21 mouse cellular contexts compared by ENCODE assay signal in genomic region chr1:163423467-163424014, GRCm38 (mm10). TPM values are rescaled to one million over a fixed set of nuclear protein-coding genes. Genes with fewer than 3 reads are reported as not detected.
A peak's percentile ranks its signal among the peaks of the same experiment; 100 is the strongest.
DNase-seq lines count a peak whose midpoint lies in the region; ATAC-seq and TF ChIP-seq lines count a peak whose summit lies in the region.
"Had no signal": no experiment of that assay in that cellular context is flagged by ENCODE, and none has a peak within 500 bp of the region (broad histone marks: within the 10 kb centered on the region; RNA-seq: fewer than 3 reads in every experiment).

No protein-coding gene starts in this region.

- TF ChIP-seq CTCF in hindbrain, postnatal 0 days (IDR thresholded peaks at IDR 0.05; ENCODE audit: low read depth), result no peak

- no peak overlapping the region for H3K27ac ChIP-seq in hindbrain, embryonic 11.5 days (ENCODE audit: low read depth, low read length)
- no peak overlapping the region for H3K27ac ChIP-seq in hindbrain, postnatal 0 days
- H3K27ac ChIP-seq in embryonic facial prominence, embryonic 11.5 days (replicated peaks; ENCODE audit: low read depth, low read length), result peak overlapping the region; percentile 38
- peak overlapping the region; percentile 65 for H3K27ac ChIP-seq in limb, embryonic 15.5 days
- H3K27ac ChIP-seq: hindbrain, embryonic 12.5 days; midbrain, embryonic 13.5 days; stomach, postnatal 0 days had no signal

- H3K9ac ChIP-seq in hindbrain, embryonic 11.5 days (ENCODE audit: low read depth, low read length), result no peak overlapping the region
- H3K9ac ChIP-seq in hindbrain, postnatal 0 days (replicated peaks; ENCODE audit: low read length), result no peak overlapping the region
- H3K9ac ChIP-seq in embryonic facial prominence, embryonic 11.5 days (replicated peaks; ENCODE audit: low read length), result no peak overlapping the region
- H3K9ac ChIP-seq in limb, embryonic 15.5 days, result no peak overlapping the region
- H3K9ac ChIP-seq: hindbrain, embryonic 12.5 days; liver, postnatal 0 days; midbrain, embryonic 13.5 days had no signal

- DNase-seq in hindbrain, embryonic 11.5 days (ENCODE audit: low spot score), result peak; percentile 11
- DNase-seq in hindbrain, postnatal 0 days (ENCODE audit: low spot score), result no peak
- peak; percentile 80 for DNase-seq in embryonic facial prominence, embryonic 11.5 days (ENCODE audit: low spot score)
- DNase-seq in forelimb bud, embryonic 11.5 days (ENCODE audit: low read depth, low spot score), result peak; percentile 56
- no peak for DNase-seq in adrenal gland, adult 8-10 months
- no peak for DNase-seq in cerebellum, adult 18-20 months
- DNase-seq: adrenal gland, postnatal 25 days; cerebellum, adult 9-10 months; gastrocnemius, postnatal 14 days; kidney, adult 18-20 months; kidney, postnatal 4 days; liver, postnatal 0 days; lung, postnatal 14 days had no signal

- H3K4me1 ChIP-seq in hindbrain, embryonic 11.5 days (replicated peaks; ENCODE audit: control insufficient read depth, insufficient read depth, low read length), result no peaks in the 10 kb centered on the region
- no peaks in the 10 kb centered on the region for H3K4me1 ChIP-seq in hindbrain, postnatal 0 days (ENCODE audit: insufficient read depth, low read length)
- H3K4me1 ChIP-seq in embryonic facial prominence, embryonic 11.5 days (ENCODE audit: control insufficient read depth, insufficient read depth, low read length), result no peaks in the 10 kb centered on the region
- H3K4me1 ChIP-seq in limb, embryonic 15.5 days, result peaks cover 19% of the 10 kb centered on the region
- H3K4me1 ChIP-seq: midbrain, embryonic 13.5 days had no signal

- H3K36me3 ChIP-seq in hindbrain, embryonic 11.5 days (ENCODE audit: control insufficient read depth, insufficient read depth, low read length), result no peaks in the 10 kb centered on the region
- H3K36me3 ChIP-seq in hindbrain, postnatal 0 days (ENCODE audit: insufficient read depth, low read length), result no peaks in the 10 kb centered on the region
- no peaks in the 10 kb centered on the region for H3K36me3 ChIP-seq in embryonic facial prominence, embryonic 11.5 days (replicated peaks; ENCODE audit: control insufficient read depth, insufficient read depth, low read depth, low read length)
- no peaks in the 10 kb centered on the region for H3K36me3 ChIP-seq in limb, embryonic 15.5 days
- H3K36me3 ChIP-seq: hindbrain, embryonic 12.5 days; midbrain, embryonic 13.5 days had no signal

- H3K9me3 ChIP-seq in hindbrain, embryonic 11.5 days (ENCODE audit: control insufficient read depth, low read length), result no peaks in the 10 kb centered on the region
- H3K9me3 ChIP-seq in hindbrain, postnatal 0 days (ENCODE audit: low read length), result no peaks in the 10 kb centered on the region
- no peaks in the 10 kb centered on the region for H3K9me3 ChIP-seq in embryonic facial prominence, embryonic 11.5 days (replicated peaks; ENCODE audit: control insufficient read depth, low read length)
- H3K9me3 ChIP-seq in limb, embryonic 15.5 days, result no peaks in the 10 kb centered on the region
- H3K9me3 ChIP-seq: hindbrain, embryonic 12.5 days; midbrain, embryonic 13.5 days had no signal

- WGBS in hindbrain, embryonic 11.5 days, result 60% methylated on average over 8 of the region's 8 CpGs
- WGBS in hindbrain, postnatal 0 days, result 63% methylated on average over 8 of the region's 8 CpGs
- 15% methylated on average over 8 of the region's 8 CpGs for WGBS in embryonic facial prominence, embryonic 11.5 days
- 22% methylated on average over 8 of the region's 8 CpGs for WGBS in limb, embryonic 15.5 days

- no peak overlapping the region for H3K4me2 ChIP-seq in hindbrain, embryonic 11.5 days (replicated peaks; ENCODE audit: low read depth, low read length)
- H3K4me2 ChIP-seq in hindbrain, postnatal 0 days (ENCODE audit: low read depth, low read length), result no peak overlapping the region
- H3K4me2 ChIP-seq in embryonic facial prominence, embryonic 11.5 days (ENCODE audit: low read depth, low read length), result no peak overlapping the region
- H3K4me2 ChIP-seq in limb, embryonic 15.5 days, result no peak overlapping the region
- H3K4me2 ChIP-seq: hindbrain, embryonic 12.5 days; liver, embryonic 11.5 days; midbrain, embryonic 13.5 days had no signal

- no peak overlapping the region for H3K4me3 ChIP-seq in hindbrain, embryonic 11.5 days (ENCODE audit: low read depth, low read length)
- H3K4me3 ChIP-seq in hindbrain, postnatal 0 days (ENCODE audit: low read length), result no peak overlapping the region
- no peak overlapping the region for H3K4me3 ChIP-seq in embryonic facial prominence, embryonic 11.5 days (ENCODE audit: low read depth, low read length)
- H3K4me3 ChIP-seq in limb, embryonic 15.5 days, result no peak overlapping the region
- H3K4me3 ChIP-seq: hindbrain, embryonic 12.5 days; midbrain, embryonic 13.5 days had no signal

- H3K27me3 ChIP-seq in hindbrain, embryonic 11.5 days (ENCODE audit: control insufficient read depth, insufficient read depth, low read length), result no peaks in the 10 kb centered on the region
- no peaks in the 10 kb centered on the region for H3K27me3 ChIP-seq in hindbrain, postnatal 0 days (ENCODE audit: insufficient read depth, low read length)
- H3K27me3 ChIP-seq in embryonic facial prominence, embryonic 11.5 days (ENCODE audit: control insufficient read depth, insufficient read depth, low read length), result no peaks in the 10 kb centered on the region
- no peaks in the 10 kb centered on the region for H3K27me3 ChIP-seq in limb, embryonic 15.5 days
- H3K27me3 ChIP-seq: hindbrain, embryonic 12.5 days; midbrain, embryonic 13.5 days had no signal

- no peak for ATAC-seq in hindbrain, embryonic 11.5 days (ENCODE audit: low FRiP score)
- no peak for ATAC-seq in hindbrain, postnatal 0 days
- peak; percentile 89 for ATAC-seq in embryonic facial prominence, embryonic 11.5 days (replicated peaks; ENCODE audit: insufficient number of reproducible peaks, low FRiP score, low TSS enrichment, low read depth)
- peak; percentile 80 for ATAC-seq in limb, embryonic 15.5 days (ENCODE audit: insufficient number of reproducible peaks, low FRiP score, low TSS enrichment, low read depth)
- ATAC-seq in granulocyte monocyte progenitor cell, adult 5-6 weeks (replicated peaks; ENCODE audit: poor library complexity, severe bottlenecking), result no peak
- ATAC-seq: forebrain, embryonic 16.5 days; inflammation-experienced regulatory T-cells, adult 6 months; liver, postnatal 0 days; midbrain, embryonic 13.5 days had no signal

RNA-seq across cellular contexts. Expression of gene Gorab, which starts 20.1 kb away (rescaled TPM):
- 25.1 and 31.5 TPM in 2 replicates for polyA plus RNA-seq in hindbrain, embryonic 11.5 days (2014; fragmentation: Nextera tagmentation; extraction: Ambion mirVana)
- 8.1 and 10.6 TPM in 2 replicates for total RNA-seq in hindbrain, postnatal 0 days (2014; rRNA removed)
- polyA plus RNA-seq in hindbrain, postnatal 0 days (2015; fragmentation: Nextera tagmentation; extraction: Ambion mirVana), result 15.5 and 16.6 TPM in 2 replicates
- 38.9 and 41.9 TPM in 2 replicates for polyA plus RNA-seq in embryonic facial prominence, embryonic 11.5 days (2014; fragmentation: Nextera tagmentation; extraction: Ambion mirVana)
- polyA plus RNA-seq in limb, embryonic 15.5 days (2015; fragmentation: Nextera tagmentation; extraction: Ambion mirVana), result 29.6 and 29.7 TPM in 2 replicates
- total RNA-seq in granulocyte monocyte progenitor cell, adult 5-6 weeks (2014; fragmentation: Nextera tagmentation), result 6.7 and 11.3 TPM in 2 replicates
- 7.9 and 8.7 TPM in 2 replicates for total RNA-seq in granulocyte monocyte progenitor cell, adult 5-6 weeks (2017)
- 10 to 100 TPM; 10.8 to 16.5 (median 13.5) TPM for total RNA-seq in adrenal gland, adult 8-10 months (2022)

Comparison
In these comparisons a context has a peak if more than half of its experiments do, and no peak if none do; other contexts are left out.
1. DNase-seq: peak in hindbrain, embryonic 11.5 days (single experiment), embryonic facial prominence, embryonic 11.5 days (single experiment) and forelimb bud, embryonic 11.5 days (single experiment); none in hindbrain, postnatal 0 days (single experiment), adrenal gland, adult 8-10 months (single experiment) and cerebellum, adult 18-20 months (0 of 2).
2. ATAC-seq: peak in embryonic facial prominence, embryonic 11.5 days (single experiment) and limb, embryonic 15.5 days (single experiment); none in hindbrain, embryonic 11.5 days (single experiment), hindbrain, postnatal 0 days (single experiment) and granulocyte monocyte progenitor cell, adult 5-6 weeks (single experiment).
3. H3K27ac ChIP-seq: peak in embryonic facial prominence, embryonic 11.5 days (single experiment) and limb, embryonic 15.5 days (single experiment); none in hindbrain, embryonic 11.5 days (single experiment) and hindbrain, postnatal 0 days (single experiment).